Mouse (Mus musculus): Measurements from ENCODE around the gene Gm20517. TPM values are rescaled to one million over a fixed set of nuclear protein-coding genes. Genes with fewer than 3 reads are reported as not detected.

Gene Gm20517
- polyA plus RNA-seq, 1 experiment: 11.9 TPM

DNA sequence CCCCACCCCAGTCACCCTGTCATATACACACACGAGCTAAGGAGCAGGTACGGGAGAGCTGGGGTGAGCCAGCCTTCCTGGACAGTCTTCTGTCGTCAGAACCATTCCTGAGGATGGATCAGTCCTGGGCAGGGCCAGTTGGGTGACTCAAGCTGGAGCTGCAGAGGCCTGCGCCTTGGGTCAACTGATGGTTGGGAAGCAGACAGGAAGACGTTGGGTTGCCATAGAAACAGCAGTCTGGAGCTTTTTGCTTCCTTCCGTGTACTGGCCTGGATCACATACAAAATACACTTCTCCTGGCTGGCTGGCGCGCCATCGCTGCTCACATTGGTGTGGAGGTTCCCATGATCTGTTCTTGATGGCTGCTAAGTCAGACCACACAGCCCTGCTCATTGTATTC is 90.4 kb downstream of the Gm20517 start:
- Histone ChIP-seq H3K4me1 (ENCODE audit: control insufficient read depth, insufficient read depth, low read length) (peaks cover under 1% of the 10 kb centered on the region), H3K27me3 (ENCODE audit: control insufficient read depth, insufficient read depth, low read length, poor library complexity, severe bottlenecking) (no peaks in the 10 kb centered on the region), H3K9me3 (replicated peaks; ENCODE audit: control insufficient read depth, insufficient read depth, low read length, poor library complexity, severe bottlenecking) (no peaks in the 10 kb centered on the region), H3K36me3 (ENCODE audit: control insufficient read depth, insufficient read depth, low read length, poor library complexity, severe bottlenecking) (no peaks in the 10 kb centered on the region), H3K27ac (ENCODE audit: insufficient read depth, low read length) (peak overlapping the region; percentile 72), H3K4me3 (ENCODE audit: low read depth, low read length) (no peak overlapping the region), H3K9ac (ENCODE audit: low read depth, poor library complexity, severe bottlenecking) (0 out of 2 replicates have a peak overlapping the region, but pooled peaks have one; percentile 17)
- TF ChIP-seq EP300 (IDR thresholded peaks at IDR 0.05; ENCODE audit: insufficient read depth, low read depth, low read length) (no peak), POLR2A (IDR thresholded peaks at IDR 0.05; ENCODE audit: insufficient read depth, low read length) (no peak), CTCF (IDR thresholded peaks at IDR 0.05; ENCODE audit: low read depth, low read length) (no peak)

DNA sequence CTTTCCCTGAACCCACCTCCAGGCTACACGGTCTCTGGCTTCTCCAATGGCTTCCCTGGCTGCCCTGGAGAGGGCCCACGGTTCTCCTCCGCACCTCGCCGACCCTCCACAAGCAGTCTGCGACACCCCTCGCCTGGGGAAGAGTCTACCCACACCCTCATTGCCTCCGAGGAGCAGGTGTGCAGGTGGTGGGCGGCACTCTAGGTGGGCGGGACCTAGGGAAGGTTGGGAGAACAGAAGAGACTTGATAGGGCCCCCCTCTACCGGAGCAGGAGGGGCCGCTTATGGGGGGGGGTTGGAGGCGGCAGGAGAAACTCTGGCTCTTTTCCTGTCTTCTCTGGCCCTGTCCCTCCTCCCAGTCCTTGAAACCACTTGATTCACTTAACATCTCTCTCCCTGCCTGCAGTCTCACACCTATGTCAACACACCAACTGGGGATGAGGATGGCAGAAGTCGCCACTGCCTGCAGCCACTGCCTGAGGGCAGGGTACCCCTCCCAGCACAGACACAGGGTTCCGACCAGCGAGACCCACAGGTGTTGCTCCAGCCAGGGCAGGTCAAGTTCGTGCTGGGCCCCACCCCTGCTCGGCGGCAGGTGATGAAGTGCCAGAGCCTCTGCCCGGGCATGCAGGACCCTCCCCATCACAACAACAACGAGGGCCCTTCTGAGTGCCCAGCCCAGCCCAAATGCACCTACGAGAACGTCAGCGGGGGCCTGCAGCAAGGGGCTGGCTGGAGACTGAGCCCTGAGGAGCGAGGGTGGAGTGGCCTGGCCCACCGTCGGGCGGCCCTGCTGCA is 91.4 kb downstream of the Gm20517 start:
- Histone ChIP-seq H3K4me3 (ENCODE audit: low read depth, low read length) (peak overlapping the region; percentile 67), H3K9me3 (replicated peaks; ENCODE audit: control insufficient read depth, insufficient read depth, low read length, poor library complexity, severe bottlenecking) (no peaks in the 10 kb centered on the region), H3K9ac (ENCODE audit: low read depth, poor library complexity, severe bottlenecking) (peak overlapping the region; percentile 86), H3K27ac (ENCODE audit: insufficient read depth, low read length) (peak overlapping the region; percentile 72), H3K36me3 (ENCODE audit: control insufficient read depth, insufficient read depth, low read length, poor library complexity, severe bottlenecking) (no peaks in the 10 kb centered on the region), H3K4me1 (ENCODE audit: control insufficient read depth, insufficient read depth, low read length) (peaks cover 3% of the 10 kb centered on the region), H3K27me3 (ENCODE audit: control insufficient read depth, insufficient read depth, low read length, poor library complexity, severe bottlenecking) (no peaks in the 10 kb centered on the region)
- TF ChIP-seq CTCF (IDR thresholded peaks at IDR 0.05; ENCODE audit: low read depth, low read length): no peak
- peak; percentile 92 for TF ChIP-seq EP300 (IDR thresholded peaks at IDR 0.05; ENCODE audit: insufficient read depth, low read depth, low read length)
- TF ChIP-seq POLR2A (IDR thresholded peaks at IDR 0.05; ENCODE audit: insufficient read depth, low read length): peak; percentile 17

DNA sequence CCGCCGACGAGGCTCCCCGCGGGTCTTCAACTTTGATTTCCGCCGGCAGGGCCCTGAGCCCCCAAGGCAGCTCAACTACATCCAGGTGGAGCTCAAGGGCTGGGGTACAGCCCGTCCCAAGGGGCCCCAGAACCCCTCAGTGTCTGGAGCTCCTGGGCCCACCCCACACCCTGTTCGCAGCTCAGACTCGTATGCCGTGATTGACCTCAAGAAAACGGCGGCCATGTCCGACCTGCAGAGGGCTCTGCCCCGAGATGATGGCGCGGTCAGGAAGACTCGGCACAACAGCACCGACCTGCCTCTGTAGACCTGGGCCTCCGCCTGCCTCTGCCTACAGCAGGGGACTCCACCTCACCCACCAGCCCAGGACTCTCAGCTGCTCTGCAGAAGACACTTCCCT is 92.2 kb downstream of the Gm20517 start:
- Histone ChIP-seq H3K4me3 (ENCODE audit: low read depth, low read length) (peak overlapping the region; percentile 67), H3K4me1 (ENCODE audit: control insufficient read depth, insufficient read depth, low read length) (peaks cover 4% of the 10 kb centered on the region), H3K27ac (ENCODE audit: insufficient read depth, low read length) (peak overlapping the region; percentile 67), H3K9ac (ENCODE audit: low read depth, poor library complexity, severe bottlenecking) (peak overlapping the region; percentile 86), H3K9me3 (replicated peaks; ENCODE audit: control insufficient read depth, insufficient read depth, low read length, poor library complexity, severe bottlenecking) (no peaks in the 10 kb centered on the region), H3K27me3 (ENCODE audit: control insufficient read depth, insufficient read depth, low read length, poor library complexity, severe bottlenecking) (no peaks in the 10 kb centered on the region), H3K36me3 (ENCODE audit: control insufficient read depth, insufficient read depth, low read length, poor library complexity, severe bottlenecking) (no peaks in the 10 kb centered on the region)
- TF ChIP-seq POLR2A (IDR thresholded peaks at IDR 0.05; ENCODE audit: insufficient read depth, low read length) (no peak), EP300 (IDR thresholded peaks at IDR 0.05; ENCODE audit: insufficient read depth, low read depth, low read length) (no peak), CTCF (IDR thresholded peaks at IDR 0.05; ENCODE audit: low read depth, low read length) (no peak)

- peak overlapping the region; percentile 86 for H3K9ac ChIP-seq (ENCODE audit: low read depth, poor library complexity, severe bottlenecking)
- H3K4me3 ChIP-seq (ENCODE audit: low read depth, low read length): no peak overlapping the region
- TF ChIP-seq CTCF (IDR thresholded peaks at IDR 0.05; ENCODE audit: low read depth, low read length) (peak; percentile 70), EP300 (IDR thresholded peaks at IDR 0.05; ENCODE audit: insufficient read depth, low read depth, low read length) (no peak)
- no peaks in the 10 kb centered on the region for H3K36me3 ChIP-seq (ENCODE audit: control insufficient read depth, insufficient read depth, low read length, poor library complexity, severe bottlenecking)
- no peaks in the 10 kb centered on the region for H3K9me3 ChIP-seq (replicated peaks; ENCODE audit: control insufficient read depth, insufficient read depth, low read length, poor library complexity, severe bottlenecking)
- H3K4me1 ChIP-seq (ENCODE audit: control insufficient read depth, insufficient read depth, low read length): peaks cover 7% of the 10 kb centered on the region
- no peaks in the 10 kb centered on the region for H3K27me3 ChIP-seq (ENCODE audit: control insufficient read depth, insufficient read depth, low read length, poor library complexity, severe bottlenecking)
- H3K27ac ChIP-seq (ENCODE audit: insufficient read depth, low read length): no peak overlapping the region
Observed at GRCm38 (mm10) chr17:47704692-47705091, 93.3 kb downstream of the Gm20517 start.

DNA sequence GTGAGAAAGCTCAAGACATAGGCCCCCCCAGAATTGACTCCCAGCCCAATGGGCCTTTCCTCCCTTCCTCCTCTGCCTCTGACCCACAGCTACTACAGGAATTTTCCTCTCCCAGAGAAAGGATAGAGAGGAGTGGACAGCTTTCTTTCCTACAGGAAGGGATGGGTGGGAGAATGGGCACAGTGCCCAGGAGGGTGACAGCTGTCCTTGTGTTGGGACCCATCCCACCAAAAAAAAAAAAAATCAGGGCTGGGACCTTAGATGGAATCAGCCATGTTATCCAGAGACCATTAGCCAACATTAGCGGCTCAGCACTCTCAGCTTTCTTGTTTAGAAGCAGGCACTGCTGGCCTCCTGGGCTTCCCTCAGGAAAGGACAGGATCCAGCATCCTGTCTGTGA is 94.8 kb downstream of the Gm20517 start:
- Histone ChIP-seq H3K27me3 (ENCODE audit: control insufficient read depth, insufficient read depth, low read length, poor library complexity, severe bottlenecking) (no peaks in the 10 kb centered on the region), H3K9ac (ENCODE audit: low read depth, poor library complexity, severe bottlenecking) (no peak overlapping the region), H3K9me3 (replicated peaks; ENCODE audit: control insufficient read depth, insufficient read depth, low read length, poor library complexity, severe bottlenecking) (no peaks in the 10 kb centered on the region), H3K36me3 (ENCODE audit: control insufficient read depth, insufficient read depth, low read length, poor library complexity, severe bottlenecking) (no peaks in the 10 kb centered on the region), H3K27ac (ENCODE audit: insufficient read depth, low read length) (no peak overlapping the region), H3K4me1 (ENCODE audit: control insufficient read depth, insufficient read depth, low read length) (peaks cover 16% of the 10 kb centered on the region), H3K4me3 (ENCODE audit: low read depth, low read length) (no peak overlapping the region)
- TF ChIP-seq POLR2A (IDR thresholded peaks at IDR 0.05; ENCODE audit: insufficient read depth, low read length): no peak
- no peak for TF ChIP-seq EP300 (IDR thresholded peaks at IDR 0.05; ENCODE audit: insufficient read depth, low read depth, low read length)
- no peak for TF ChIP-seq CTCF (IDR thresholded peaks at IDR 0.05; ENCODE audit: low read depth, low read length)

DNA sequence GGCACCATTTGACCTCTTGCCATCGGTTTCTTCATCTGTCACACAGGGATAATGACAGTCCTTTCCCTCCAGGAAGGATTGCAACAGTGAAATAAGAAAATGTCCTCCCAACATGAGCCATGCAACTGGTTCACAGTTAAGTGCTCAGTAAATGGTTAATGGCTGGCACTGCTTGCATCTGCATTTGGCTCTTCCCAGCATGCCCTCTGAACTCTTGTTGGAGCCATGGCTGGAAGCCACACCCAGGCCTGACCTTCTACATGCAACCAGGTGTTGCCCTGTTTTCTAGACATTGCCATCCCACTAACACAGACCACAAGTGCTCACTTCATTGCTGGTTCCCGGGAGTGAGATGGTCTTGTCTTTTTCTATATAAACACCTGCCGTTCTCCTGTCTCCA is 96.6 kb downstream of the Gm20517 start:
- TF ChIP-seq CTCF (IDR thresholded peaks at IDR 0.05; ENCODE audit: low read depth, low read length): no peak
- no peak for TF ChIP-seq POLR2A (IDR thresholded peaks at IDR 0.05; ENCODE audit: insufficient read depth, low read length)
- TF ChIP-seq EP300 (IDR thresholded peaks at IDR 0.05; ENCODE audit: insufficient read depth, low read depth, low read length): no peak
- Histone ChIP-seq H3K9me3 (replicated peaks; ENCODE audit: control insufficient read depth, insufficient read depth, low read length, poor library complexity, severe bottlenecking) (no peaks in the 10 kb centered on the region), H3K27me3 (ENCODE audit: control insufficient read depth, insufficient read depth, low read length, poor library complexity, severe bottlenecking) (no peaks in the 10 kb centered on the region), H3K27ac (ENCODE audit: insufficient read depth, low read length) (no peak overlapping the region), H3K9ac (ENCODE audit: low read depth, poor library complexity, severe bottlenecking) (no peak overlapping the region), H3K36me3 (ENCODE audit: control insufficient read depth, insufficient read depth, low read length, poor library complexity, severe bottlenecking) (no peaks in the 10 kb centered on the region), H3K4me3 (ENCODE audit: low read depth, low read length) (no peak overlapping the region), H3K4me1 (ENCODE audit: control insufficient read depth, insufficient read depth, low read length) (peaks cover 24% of the 10 kb centered on the region)
